Mouse (Mus musculus): ENCODE measurements around the gene Akap2. TPM values are rescaled to one million over a fixed set of nuclear protein-coding genes. Genes with fewer than 3 reads are reported as not detected.

Gene Akap2
- polyA plus RNA-seq, 1 experiment from 2014 or later = 99.3 TPM

- no peak for TF ChIP-seq CTCF (IDR thresholded peaks at IDR 0.05)
- no peak for ATAC-seq
- H3K27me3 ChIP-seq = no peaks in the 10 kb centered on the region
- ChIA-PET CTCF (interaction anchor here (1.1 to 2.1 kb wide), 2 partner anchors 12 to 27 kb away, joined by 3 to 6 read pairs; no protein-coding TSS in a partner anchor), POLR2A (no interaction called here)
- in situ Hi-C loops (cut with MboI; ENCODE audit: low pct_unique_long_range_greater_than_20kb) = no loop called here
- no peak for DNase-seq (ENCODE audit: low read depth, low spot score)
Observed at GRCm38 (mm10) chr4:57701576-57701975, 15.9 kb upstream of the Akap2 start.

GRCm38 (mm10) chr4:57703574-57704470 is 13.6 kb upstream of the Akap2 start:
- no peak for DNase-seq (ENCODE audit: low read depth, low spot score)
- no peaks in the 10 kb centered on the region for H3K27me3 ChIP-seq
- ChIA-PET CTCF (no interaction called here), POLR2A (no interaction called here)
- in situ Hi-C loops (cut with MboI; ENCODE audit: low pct_unique_long_range_greater_than_20kb) = no loop called here
- TF ChIP-seq CTCF (IDR thresholded peaks at IDR 0.05) = no peak
- no peak for ATAC-seq

GRCm38 (mm10) chr4:57704575-57704974 is 12.9 kb upstream of the Akap2 start:
- no peak for TF ChIP-seq CTCF (IDR thresholded peaks at IDR 0.05)
- no peaks in the 10 kb centered on the region for H3K27me3 ChIP-seq
- DNase-seq (ENCODE audit: low read depth, low spot score) = no peak
- ChIA-PET POLR2A (no interaction called here), CTCF (no interaction called here)
- in situ Hi-C loops (cut with MboI; ENCODE audit: low pct_unique_long_range_greater_than_20kb) = no loop called here
- no peak for ATAC-seq

- POLR2A ChIA-PET = no interaction called here
- CTCF ChIA-PET = no interaction called here
- ATAC-seq (no peak), DNase-seq (ENCODE audit: low read depth, low spot score) (no peak)
- in situ Hi-C loops (cut with MboI; ENCODE audit: low pct_unique_long_range_greater_than_20kb) = no loop called here
- no peak for TF ChIP-seq CTCF (IDR thresholded peaks at IDR 0.05)
- no peaks in the 10 kb centered on the region for H3K27me3 ChIP-seq
Observed at GRCm38 (mm10) chr4:57715849-57716248, 1.6 kb upstream of the Akap2 start.

- TF ChIP-seq CTCF (IDR thresholded peaks at IDR 0.05) = no peak
- DNase-seq (ENCODE audit: low read depth, low spot score) = no peak
- ChIA-PET CTCF (no interaction called here), POLR2A (interaction anchor here (0.7 kb wide), 1 partner anchor 26 kb away, joined by 4 read pairs; no protein-coding TSS in a partner anchor)
- no peak for ATAC-seq
- H3K27me3 ChIP-seq = no peaks in the 10 kb centered on the region
- in situ Hi-C loops (cut with MboI; ENCODE audit: low pct_unique_long_range_greater_than_20kb) = no loop called here
Observed at GRCm38 (mm10) chr4:57716735-57717134, 722 bp upstream of the Akap2 start.

GRCm38 (mm10) chr4:57719370-57719769 is 1.9 kb downstream of the Akap2 start:
- ChIA-PET CTCF (no interaction called here), POLR2A (no interaction called here)
- peak; percentile 20 for TF ChIP-seq CTCF (IDR thresholded peaks at IDR 0.05)
- ATAC-seq (no peak), DNase-seq (ENCODE audit: low read depth, low spot score) (no peak)
- no peaks in the 10 kb centered on the region for H3K27me3 ChIP-seq
- in situ Hi-C loops (cut with MboI; ENCODE audit: low pct_unique_long_range_greater_than_20kb) = no loop called here

- ATAC-seq = no peak
- CTCF ChIA-PET = no interaction called here
- no peak for TF ChIP-seq CTCF (IDR thresholded peaks at IDR 0.05)
- POLR2A ChIA-PET = no interaction called here
- H3K27me3 ChIP-seq = no peaks in the 10 kb centered on the region
- no peak for DNase-seq (ENCODE audit: low read depth, low spot score)
- in situ Hi-C loops (cut with MboI; ENCODE audit: low pct_unique_long_range_greater_than_20kb) = no loop called here
Observed at GRCm38 (mm10) chr4:57720869-57721361, 3.5 kb downstream of the Akap2 start.

GRCm38 (mm10) chr4:57722296-57722695 is 4.8 kb downstream of the Akap2 start:
- ChIA-PET POLR2A (interaction anchor here (0.6 kb wide), 1 partner anchor 73 kb away, joined by 6 read pairs; no protein-coding TSS in a partner anchor), CTCF (no interaction called here)
- ATAC-seq = no peak
- no peaks in the 10 kb centered on the region for H3K27me3 ChIP-seq
- in situ Hi-C loops (cut with MboI; ENCODE audit: low pct_unique_long_range_greater_than_20kb) = no loop called here
- DNase-seq (ENCODE audit: low read depth, low spot score) = no peak
- TF ChIP-seq CTCF (IDR thresholded peaks at IDR 0.05) = no peak

GRCm38 (mm10) chr4:57723659-57724058 is 6.2 kb downstream of the Akap2 start:
- H3K27me3 ChIP-seq = no peaks in the 10 kb centered on the region
- ATAC-seq (no peak), DNase-seq (ENCODE audit: low read depth, low spot score) (no peak)
- CTCF ChIA-PET = no interaction called here
- no peak for TF ChIP-seq CTCF (IDR thresholded peaks at IDR 0.05)
- POLR2A ChIA-PET = no interaction called here
- in situ Hi-C loops (cut with MboI; ENCODE audit: low pct_unique_long_range_greater_than_20kb) = no loop called here

- peak; percentile 27 for DNase-seq (ENCODE audit: low read depth, low spot score)
- ChIA-PET CTCF (no interaction called here), POLR2A (no interaction called here)
- no peaks in the 10 kb centered on the region for H3K27me3 ChIP-seq
- in situ Hi-C loops (cut with MboI; ENCODE audit: low pct_unique_long_range_greater_than_20kb) = no loop called here
- TF ChIP-seq CTCF (IDR thresholded peaks at IDR 0.05) = no peak
- no peak for ATAC-seq
Observed at GRCm38 (mm10) chr4:57725569-57725968, 8.1 kb downstream of the Akap2 start.

GRCm38 (mm10) chr4:57728611-57729183 is 11.2 kb downstream of the Akap2 start:
- CTCF ChIA-PET = no interaction called here
- no peaks in the 10 kb centered on the region for H3K27me3 ChIP-seq
- ATAC-seq (no peak), DNase-seq (ENCODE audit: low read depth, low spot score) (no peak)
- in situ Hi-C loops (cut with MboI; ENCODE audit: low pct_unique_long_range_greater_than_20kb) = no loop called here
- TF ChIP-seq CTCF (IDR thresholded peaks at IDR 0.05) = no peak
- POLR2A ChIA-PET = no interaction called here

Measured in Patski (cell line).